Mouse (Mus musculus) stomach, postnatal 0 days (tissue): Measurements from ENCODE around the gene Serinc3.

Experiments
- CTCF ChIP-seq: IDR thresholded peaks from 2 replicates; pipeline ENCODE4 v1.5.1; 2016; ENCODE audit warnings: antibody characterized with exemption, low read depth, mild to moderate bottlenecking, moderate library complexity
- EP300 ChIP-seq: optimal IDR thresholded peaks from 2 replicates; pipeline ENCODE3; 2016; ENCODE audit warnings: antibody characterized with exemption

GRCm38 (mm10) chr2:163636057-163636456 is 8.9 kb downstream of the Serinc3 start:
- TF ChIP-seq CTCF (no peak), EP300 (no peak)
